Mouse (Mus musculus): Measurements from ENCODE around the gene Mmgt2. TPM values are rescaled to one million over a fixed set of nuclear protein-coding genes. Genes with fewer than 3 reads are reported as not detected.

Mmgt2 gene
- polyA plus RNA-seq, 1 experiment from 2014 or later = 27.4 TPM

DNA sequence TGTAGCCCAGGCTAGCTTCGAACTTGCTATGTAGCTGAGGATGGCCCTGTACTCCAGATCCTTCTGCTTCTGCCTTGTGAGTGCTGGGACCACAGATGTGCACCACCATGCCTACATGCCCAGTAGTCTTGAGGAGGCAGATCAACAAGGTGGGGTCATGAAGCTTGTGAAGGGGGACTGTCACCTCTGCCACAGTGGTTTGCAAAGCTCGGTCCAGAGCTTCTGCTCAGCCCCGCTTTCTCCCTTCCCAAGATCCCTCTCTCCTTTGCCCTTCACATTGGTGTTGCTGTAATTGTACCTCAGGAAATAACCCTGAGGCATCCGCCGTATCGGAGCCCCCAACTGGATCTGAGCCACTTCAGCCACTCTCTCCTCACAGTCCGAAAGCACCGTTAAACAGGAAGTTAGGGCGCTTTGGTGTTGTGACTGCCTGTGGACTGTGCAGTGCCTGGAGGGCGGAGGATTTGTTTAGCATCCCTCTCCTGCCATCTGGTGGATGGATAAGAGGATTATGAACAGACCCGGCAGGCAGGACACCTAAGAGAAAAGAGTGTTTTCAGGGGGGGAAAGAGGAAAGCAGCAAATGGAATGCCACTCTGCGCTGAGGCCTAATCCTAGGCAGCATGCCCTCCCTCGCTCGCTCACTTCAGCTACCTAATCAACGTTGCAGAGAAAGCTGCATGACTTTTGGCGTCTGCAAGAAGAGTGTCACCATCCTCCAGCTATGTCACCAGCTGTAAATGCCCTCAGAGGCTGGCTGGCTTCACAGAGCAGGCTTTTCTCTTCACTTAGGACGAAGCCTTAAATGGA lies 27.2 kb downstream of the Mmgt2 start:
- 17% methylated on average over 17 of the region's 17 CpGs for WGBS
- Histone ChIP-seq H3K27me3 (replicated peaks; ENCODE audit: control insufficient read depth, insufficient read depth, low read length) (no peaks in the 10 kb centered on the region), H3K4me3 (ENCODE audit: low read depth, low read length) (no peak overlapping the region), H3K9me3 (replicated peaks; ENCODE audit: control insufficient read depth, low read length) (no peaks in the 10 kb centered on the region), H3K4me1 (ENCODE audit: control insufficient read depth, insufficient read depth, low read length) (no peaks in the 10 kb centered on the region), H3K4me2 (ENCODE audit: low read length) (peak overlapping the region; percentile 48), H3K36me3 (ENCODE audit: control insufficient read depth, insufficient read depth, low read length) (no peaks in the 10 kb centered on the region), H3K27ac (ENCODE audit: low read depth, low read length) (no peak overlapping the region), H3K9ac (ENCODE audit: low read length) (peak overlapping the region; percentile 46; the same call in 1 of the 2 replicates)
- DNase-seq (ENCODE audit: low spot score) (peak; percentile 93), ATAC-seq (peak; percentile 95)

DNA sequence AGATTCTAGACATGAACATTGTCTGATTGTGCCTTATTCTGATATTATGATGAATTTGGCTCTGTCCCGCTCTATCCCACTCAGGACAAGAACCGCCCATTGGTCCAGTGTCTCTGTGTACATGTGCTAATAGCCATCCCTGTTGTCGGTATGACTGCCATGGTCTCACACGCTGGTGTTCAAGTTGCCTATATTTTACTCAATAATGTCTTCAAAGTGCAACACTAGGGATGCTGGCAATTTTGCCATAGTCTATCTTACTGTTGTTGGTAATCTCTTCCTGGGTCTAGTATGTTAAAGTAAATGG lies 27.8 kb downstream of the Mmgt2 start:
- Histone ChIP-seq H3K4me1 (ENCODE audit: control insufficient read depth, insufficient read depth, low read length) (no peaks in the 10 kb centered on the region), H3K9ac (ENCODE audit: low read length) (peak overlapping the region; percentile 14; the same call in 1 of the 2 replicates), H3K27me3 (replicated peaks; ENCODE audit: control insufficient read depth, insufficient read depth, low read length) (no peaks in the 10 kb centered on the region), H3K36me3 (ENCODE audit: control insufficient read depth, insufficient read depth, low read length) (no peaks in the 10 kb centered on the region), H3K9me3 (replicated peaks; ENCODE audit: control insufficient read depth, low read length) (no peaks in the 10 kb centered on the region), H3K4me2 (ENCODE audit: low read length) (no peak overlapping the region), H3K27ac (ENCODE audit: low read depth, low read length) (no peak overlapping the region), H3K4me3 (ENCODE audit: low read depth, low read length) (no peak overlapping the region)
- DNase-seq (ENCODE audit: low spot score) (no peak), ATAC-seq (0 out of 2 replicates have a peak, but pooled peaks have one; percentile 13)
- WGBS = 92% methylated on average over 4 of the region's 4 CpGs

DNA sequence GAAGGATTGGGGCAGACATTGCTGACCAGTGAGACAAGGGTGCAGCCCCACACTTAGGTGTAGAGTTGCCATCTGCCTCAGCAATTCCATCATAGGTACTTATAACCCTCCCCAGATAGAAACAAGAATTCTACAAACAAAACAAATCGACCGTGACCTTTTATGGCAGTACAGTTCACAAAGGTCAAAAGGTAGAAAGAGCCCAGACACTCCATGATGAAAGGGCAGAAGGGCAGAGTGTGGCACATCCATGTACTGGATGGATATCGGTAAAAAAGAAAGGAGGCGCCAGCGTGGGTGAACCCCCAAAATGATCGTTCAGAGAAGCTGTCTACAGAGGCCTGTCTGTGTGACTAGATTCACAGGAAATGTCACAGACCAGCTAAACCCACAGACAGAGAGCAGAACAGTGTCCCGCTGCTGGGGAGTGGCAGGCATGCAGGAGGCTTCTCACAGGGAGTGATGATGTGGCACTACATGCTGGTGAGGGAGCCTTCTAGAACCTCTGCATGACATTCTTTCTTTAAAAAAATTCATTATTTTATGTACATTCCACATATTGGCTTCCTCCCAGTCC lies 30.4 kb downstream of the Mmgt2 start:
- ATAC-seq (no peak), DNase-seq (ENCODE audit: low spot score) (no peak)
- Histone ChIP-seq H3K27ac (ENCODE audit: low read depth, low read length) (no peak overlapping the region), H3K4me3 (ENCODE audit: low read depth, low read length) (no peak overlapping the region), H3K36me3 (ENCODE audit: control insufficient read depth, insufficient read depth, low read length) (no peaks in the 10 kb centered on the region), H3K4me2 (ENCODE audit: low read length) (no peak overlapping the region), H3K9ac (ENCODE audit: low read length) (no peak overlapping the region), H3K27me3 (replicated peaks; ENCODE audit: control insufficient read depth, insufficient read depth, low read length) (no peaks in the 10 kb centered on the region), H3K4me1 (ENCODE audit: control insufficient read depth, insufficient read depth, low read length) (no peaks in the 10 kb centered on the region), H3K9me3 (replicated peaks; ENCODE audit: control insufficient read depth, low read length) (no peaks in the 10 kb centered on the region)
- WGBS = 93% methylated on average over 7 of the region's 7 CpGs

- WGBS = 88% methylated on average over 4 of the region's 4 CpGs
- no peaks in the 10 kb centered on the region for H3K27me3 ChIP-seq (replicated peaks; ENCODE audit: control insufficient read depth, insufficient read depth, low read length)
- no peak overlapping the region for H3K27ac ChIP-seq (ENCODE audit: low read depth, low read length)
- H3K4me1 ChIP-seq (ENCODE audit: control insufficient read depth, insufficient read depth, low read length) = no peaks in the 10 kb centered on the region
- no peak for ATAC-seq
- H3K9me3 ChIP-seq (replicated peaks; ENCODE audit: control insufficient read depth, low read length) = no peaks in the 10 kb centered on the region
- no peak for DNase-seq (ENCODE audit: low spot score)
- H3K4me3 ChIP-seq (ENCODE audit: low read depth, low read length) = no peak overlapping the region
- no peak overlapping the region for H3K9ac ChIP-seq (ENCODE audit: low read length)
- no peaks in the 10 kb centered on the region for H3K36me3 ChIP-seq (ENCODE audit: control insufficient read depth, insufficient read depth, low read length)
- H3K4me2 ChIP-seq (ENCODE audit: low read length) = no peak overlapping the region
Observed at GRCm38 (mm10) chr11:62679954-62680353, 31.5 kb downstream of the Mmgt2 start.

DNA sequence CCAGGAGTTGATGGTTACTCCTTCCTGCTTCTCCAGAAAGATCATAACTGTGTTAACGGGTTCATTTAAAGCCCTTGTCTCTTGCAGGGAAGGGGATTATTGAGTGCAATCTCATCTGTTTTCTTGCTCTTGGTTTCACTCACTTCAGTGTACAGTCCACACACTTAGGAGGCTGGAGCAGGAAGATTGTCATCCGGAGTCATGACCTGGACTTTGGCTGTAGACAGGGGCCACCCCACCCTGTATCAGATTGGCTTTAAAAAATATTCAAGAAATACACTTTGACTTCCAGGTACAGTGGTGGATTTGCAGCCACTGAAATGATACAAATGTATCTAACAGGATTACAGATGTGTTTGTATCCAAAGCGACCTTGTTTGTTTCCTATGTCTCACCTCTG lies 43.1 kb downstream of the Mmgt2 start:
- Histone ChIP-seq H3K4me1 (ENCODE audit: control insufficient read depth, insufficient read depth, low read length) (no peaks in the 10 kb centered on the region), H3K36me3 (ENCODE audit: control insufficient read depth, insufficient read depth, low read length) (no peaks in the 10 kb centered on the region), H3K9ac (ENCODE audit: low read length) (no peak overlapping the region), H3K27me3 (replicated peaks; ENCODE audit: control insufficient read depth, insufficient read depth, low read length) (no peaks in the 10 kb centered on the region), H3K4me3 (ENCODE audit: low read depth, low read length) (no peak overlapping the region), H3K9me3 (replicated peaks; ENCODE audit: control insufficient read depth, low read length) (no peaks in the 10 kb centered on the region), H3K27ac (ENCODE audit: low read depth, low read length) (no peak overlapping the region), H3K4me2 (ENCODE audit: low read length) (no peak overlapping the region)
- 91% methylated on average over 3 of the region's 3 CpGs for WGBS
- ATAC-seq = no peak
- no peak for DNase-seq (ENCODE audit: low spot score)

- no peaks in the 10 kb centered on the region for H3K27me3 ChIP-seq (replicated peaks; ENCODE audit: control insufficient read depth, insufficient read depth, low read length)
- no peaks in the 10 kb centered on the region for H3K4me1 ChIP-seq (ENCODE audit: control insufficient read depth, insufficient read depth, low read length)
- DNase-seq (ENCODE audit: low spot score) (peak; percentile 93), ATAC-seq (peak; percentile 81)
- no peak overlapping the region for H3K4me2 ChIP-seq (ENCODE audit: low read length)
- no peak overlapping the region for H3K4me3 ChIP-seq (ENCODE audit: low read depth, low read length)
- 26% methylated on average over 9 of the region's 11 CpGs for WGBS
- H3K27ac ChIP-seq (ENCODE audit: low read depth, low read length) = no peak overlapping the region
- no peak overlapping the region for H3K9ac ChIP-seq (ENCODE audit: low read length)
- H3K9me3 ChIP-seq (replicated peaks; ENCODE audit: control insufficient read depth, low read length) = no peaks in the 10 kb centered on the region
- no peaks in the 10 kb centered on the region for H3K36me3 ChIP-seq (ENCODE audit: control insufficient read depth, insufficient read depth, low read length)
Observed at GRCm38 (mm10) chr11:62693299-62694184, 45.1 kb downstream of the Mmgt2 start.

DNA sequence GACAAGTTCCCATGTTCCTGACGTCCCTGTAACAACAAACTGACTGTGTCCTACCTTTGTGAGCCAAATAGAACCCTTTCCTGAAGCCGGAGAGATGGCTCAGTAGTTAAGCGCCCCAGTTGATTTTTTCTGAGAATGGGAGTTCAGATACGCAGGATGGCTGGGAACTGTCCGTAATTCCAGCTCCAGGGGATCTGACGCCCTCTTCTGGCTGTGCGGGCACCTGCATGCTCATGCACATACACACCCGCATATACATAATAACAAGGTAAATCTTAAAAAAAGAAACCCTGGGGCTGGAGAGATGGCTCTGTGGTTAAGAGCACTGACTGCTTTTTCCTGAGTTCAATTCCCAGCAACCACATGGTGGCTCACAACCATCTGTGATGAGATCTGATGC lies 46.7 kb downstream of the Mmgt2 start:
- no peak for ATAC-seq
- H3K9ac ChIP-seq (ENCODE audit: low read length) = no peak overlapping the region
- 95% methylated on average over 8 of the region's 8 CpGs for WGBS

GRCm38 (mm10) chr11:62699749-62700148 lies 51.3 kb downstream of the Mmgt2 start:
- ATAC-seq (no peak), DNase-seq (ENCODE audit: low spot score) (no peak)
- 67% methylated on average over 4 of the region's 4 CpGs for whole genome bisulfite sequencing

More for the DNA sequence above, 46.7 kb downstream of the Mmgt2 start:
- Histone ChIP-seq H3K27ac (ENCODE audit: low read depth, low read length) (no peak overlapping the region), H3K9me3 (replicated peaks; ENCODE audit: control insufficient read depth, low read length) (no peaks in the 10 kb centered on the region), H3K4me2 (ENCODE audit: low read length) (no peak overlapping the region), H3K36me3 (ENCODE audit: control insufficient read depth, insufficient read depth, low read length) (no peaks in the 10 kb centered on the region), H3K4me3 (ENCODE audit: low read depth, low read length) (no peak overlapping the region), H3K4me1 (ENCODE audit: control insufficient read depth, insufficient read depth, low read length) (no peaks in the 10 kb centered on the region), H3K27me3 (replicated peaks; ENCODE audit: control insufficient read depth, insufficient read depth, low read length) (no peaks in the 10 kb centered on the region)
- no peak for DNase-seq (ENCODE audit: low spot score)

More at GRCm38 (mm10) chr11:62699749-62700148, 51.3 kb downstream of the Mmgt2 start:
- no peaks in the 10 kb centered on the region for H3K4me1 ChIP-seq (ENCODE audit: control insufficient read depth, insufficient read depth, low read length)
- no peak overlapping the region for H3K27ac ChIP-seq (ENCODE audit: low read depth, low read length)
- H3K36me3 ChIP-seq (ENCODE audit: control insufficient read depth, insufficient read depth, low read length) = no peaks in the 10 kb centered on the region
- H3K4me2 ChIP-seq (ENCODE audit: low read length) = no peak overlapping the region
- H3K27me3 ChIP-seq (replicated peaks; ENCODE audit: control insufficient read depth, insufficient read depth, low read length) = no peaks in the 10 kb centered on the region
- H3K9ac ChIP-seq (ENCODE audit: low read length) = no peak overlapping the region
- H3K9me3 ChIP-seq (replicated peaks; ENCODE audit: control insufficient read depth, low read length) = no peaks in the 10 kb centered on the region
- no peak overlapping the region for H3K4me3 ChIP-seq (ENCODE audit: low read depth, low read length)
